Mouse (Mus musculus): ENCODE data around the gene Cgnl1. TPM values are rescaled to one million over a fixed set of nuclear protein-coding genes. Genes with fewer than 3 reads are reported as not detected.

Cgnl1 gene
- polyA plus RNA-seq, 1 experiment from 2014 or later: 5.7 TPM

Other genes with a start within 250 kb of the Cgnl1 start
- 4.4 and 4.9 TPM in 2 replicates for gene Myzap, start 179.2 kb downstream of the Cgnl1 start, polyA plus RNA-seq (2016; fragmentation: Nextera tagmentation; extraction: Ambion mirVana)

All from hindbrain, embryonic 10.5 days (tissue).